Mouse (Mus musculus): ENCODE results near the gene Lat2. TPM values are rescaled to one million over a fixed set of nuclear protein-coding genes. Genes with fewer than 3 reads are reported as not detected.
"Not testable (repeated sequence)": the region's sequence is repeated elsewhere in the genome, so short reads cannot be mapped to it uniquely, and the experiment has no call there.

Gene Lat2
- 3.4 and 3.6 TPM in 2 replicates for polyA plus RNA-seq (2016; fragmentation: Nextera tagmentation; extraction: Ambion mirVana)

DNA sequence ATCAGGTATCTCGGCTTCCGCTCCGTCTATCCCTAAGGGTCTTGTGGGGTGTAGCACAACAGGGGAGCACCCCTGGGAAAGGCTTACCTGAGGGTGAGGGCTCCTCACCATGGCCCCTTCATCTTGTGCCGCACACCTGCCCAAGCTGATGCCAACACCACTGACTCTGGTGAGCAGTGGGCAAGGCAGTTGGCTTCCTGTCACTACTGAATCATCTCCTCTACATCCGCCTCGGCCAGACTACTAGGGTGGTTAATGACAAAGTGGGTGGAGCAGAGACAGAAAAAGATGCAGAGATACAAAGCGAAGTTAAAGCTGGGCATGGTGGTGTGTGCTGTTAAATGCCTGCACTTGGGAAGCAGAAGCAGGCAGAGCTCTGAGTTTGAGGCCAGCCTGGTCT, at the start of gene Lat2:
Gene Lat2, minus strand, starts transcription at position 224 of the 400 bp plus-strand sequence.
- Histone ChIP-seq H3K27ac (replicated peaks) (no peak within 1 kb of the TSS; the same call in 1 of the 2 replicates), H3K4me3 (no peak within 1 kb of the TSS), H3K4me1 (no peaks in the 10 kb centered on the region), H3K36me3 (peaks cover 35% of the 10 kb centered on the region), H3K4me2 (replicated peaks) (no peak within 1 kb of the TSS), H3K27me3 (no peaks in the 10 kb centered on the region), H3K9ac (replicated peaks) (no peak within 1 kb of the TSS), H3K9me3 (no peaks in the 10 kb centered on the region)
- WGBS, result 96% methylated on average over 7 of the region's 7 CpGs
- ATAC-seq (ENCODE audit: low FRiP score, low read depth), result no peak

DNA sequence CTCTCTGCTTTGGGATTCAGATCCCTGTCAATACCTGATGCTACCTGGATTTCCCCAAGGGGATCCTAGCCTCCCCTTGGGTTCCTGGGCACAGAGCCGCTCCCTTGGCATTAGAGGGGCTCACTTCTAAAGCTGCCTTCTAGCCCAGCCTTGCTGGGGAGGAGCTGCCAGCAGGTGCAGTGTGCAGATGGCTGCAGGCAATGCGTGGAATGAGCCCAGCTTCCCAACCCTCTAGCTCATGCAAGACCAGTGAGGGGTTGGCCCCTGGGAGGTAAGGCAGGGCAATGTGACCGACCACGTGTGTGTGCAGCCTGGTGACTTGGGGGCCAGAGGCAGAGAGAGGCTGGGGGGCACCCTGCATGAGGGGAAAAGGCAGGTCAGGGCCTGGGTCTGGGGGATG, 41.9 kb upstream of the Lat2 start:
- no peaks in the 10 kb centered on the region for H3K9me3 ChIP-seq
- H3K9ac ChIP-seq (replicated peaks), result no peak overlapping the region
- WGBS, result 69% methylated on average over 4 of the region's 4 CpGs
- no peak for ATAC-seq (ENCODE audit: low FRiP score, low read depth)
- H3K27me3 ChIP-seq, result no peaks in the 10 kb centered on the region
- H3K4me1 ChIP-seq, result no peaks in the 10 kb centered on the region
- H3K4me2 ChIP-seq (replicated peaks), result no peak overlapping the region
- H3K36me3 ChIP-seq, result peaks cover 42% of the 10 kb centered on the region
- no peak overlapping the region for H3K27ac ChIP-seq (replicated peaks)
- no peak overlapping the region for H3K4me3 ChIP-seq

DNA sequence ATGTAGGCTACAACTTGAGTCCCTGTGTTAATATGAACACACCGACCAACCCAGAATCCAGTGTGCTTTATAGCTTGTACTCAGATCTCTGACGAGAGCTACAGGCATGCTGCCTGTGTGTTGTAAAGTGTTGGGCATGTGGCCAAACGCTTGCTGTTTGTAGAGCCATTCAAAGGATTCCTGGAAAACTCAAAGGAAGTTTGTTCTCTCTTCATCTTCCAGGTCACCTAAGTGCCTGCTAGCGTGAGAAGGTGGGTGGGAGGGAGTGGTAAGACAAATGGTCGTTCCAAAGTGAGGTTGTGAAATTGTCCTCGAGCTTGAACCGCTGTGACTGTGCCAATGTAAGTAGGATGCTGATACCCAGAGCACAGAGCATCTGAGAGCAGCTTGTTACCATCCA, 37.2 kb upstream of the Lat2 start:
- no peak for ATAC-seq (ENCODE audit: low FRiP score, low read depth)
- Histone ChIP-seq H3K4me1 (no peaks in the 10 kb centered on the region), H3K4me2 (replicated peaks) (no peak overlapping the region), H3K4me3 (no peak overlapping the region), H3K9me3 (no peaks in the 10 kb centered on the region), H3K27me3 (no peaks in the 10 kb centered on the region), H3K27ac (replicated peaks) (no peak overlapping the region), H3K9ac (replicated peaks) (no peak overlapping the region), H3K36me3 (peaks cover 3% of the 10 kb centered on the region)
- WGBS, result 80% methylated on average over 7 of the region's 7 CpGs

DNA sequence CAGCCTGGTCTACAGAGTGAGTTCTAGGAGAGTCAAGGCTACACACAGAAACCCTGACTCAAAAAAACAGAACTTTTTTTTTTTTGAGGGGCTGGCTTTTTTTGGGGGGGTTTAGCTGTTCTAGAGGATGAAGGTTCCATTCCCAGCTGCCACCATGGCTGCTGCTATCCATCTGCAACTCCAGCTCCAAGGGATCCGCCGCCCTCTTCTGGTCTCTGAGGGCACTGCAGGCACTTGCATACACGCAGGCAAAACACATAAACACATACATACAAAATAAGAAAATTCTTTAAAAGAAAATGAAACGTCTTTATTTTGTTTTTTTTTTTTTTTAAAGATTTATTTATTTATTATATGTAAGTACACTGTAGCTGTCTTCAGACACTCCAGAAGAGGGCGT, 36.1 kb upstream of the Lat2 start:
- Histone ChIP-seq H3K9ac (replicated peaks) (no peak overlapping the region), H3K36me3 (no peaks in the 10 kb centered on the region), H3K4me1 (no peaks in the 10 kb centered on the region), H3K27me3 (no peaks in the 10 kb centered on the region), H3K9me3 (no peaks in the 10 kb centered on the region), H3K27ac (replicated peaks) (no peak overlapping the region), H3K4me3 (no peak overlapping the region), H3K4me2 (replicated peaks) (no peak overlapping the region)
- no peak for ATAC-seq (ENCODE audit: low FRiP score, low read depth)
- WGBS, result 48% methylated on average over 5 of the region's 5 CpGs

DNA sequence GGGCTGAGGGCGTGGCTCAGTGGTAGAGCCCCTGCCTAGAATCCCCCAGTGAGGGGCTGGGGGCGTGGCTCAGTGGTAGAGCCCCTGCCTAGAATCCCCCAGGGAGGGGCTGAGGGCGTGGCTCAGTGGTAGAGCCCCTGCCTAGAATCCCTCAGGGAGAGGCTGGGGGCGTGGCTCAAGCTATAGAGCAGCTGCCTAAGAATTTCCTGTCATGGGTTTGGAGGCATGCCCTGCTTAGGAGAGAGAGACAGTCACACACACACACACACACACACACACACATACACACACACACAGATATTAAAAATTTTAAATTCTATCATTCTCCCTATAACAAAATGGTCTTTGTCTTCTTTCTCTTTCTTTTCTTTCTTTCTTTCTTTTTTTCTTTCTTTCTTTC, 34.2 kb upstream of the Lat2 start:
- H3K9me3 ChIP-seq; ATAC-seq (ENCODE audit: low FRiP score, low read depth): not testable (repeated sequence)
- 87% methylated on average over 4 of the region's 4 CpGs for WGBS

DNA sequence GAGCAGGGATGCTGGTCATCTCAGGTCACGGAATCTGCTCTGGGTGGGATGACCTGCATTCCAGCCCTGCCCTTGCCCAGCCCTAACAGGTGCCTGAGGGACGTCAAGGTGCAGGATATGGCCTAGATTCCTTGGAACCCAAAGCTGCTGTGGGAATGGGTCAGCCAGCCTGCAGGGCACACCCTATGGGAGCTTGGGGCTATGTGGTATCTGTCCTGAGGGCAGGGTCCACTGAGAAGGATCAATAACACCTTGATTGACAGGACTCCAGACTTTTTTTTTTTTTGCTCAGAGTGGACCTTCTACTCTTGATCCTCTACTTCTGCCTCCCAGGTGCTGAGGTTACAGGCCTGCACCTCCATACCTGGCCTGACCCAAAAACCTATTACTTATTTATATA, 32.6 kb upstream of the Lat2 start:
- Histone ChIP-seq H3K9ac (replicated peaks) (no peak overlapping the region), H3K27me3 (no peaks in the 10 kb centered on the region), H3K4me2 (replicated peaks) (no peak overlapping the region), H3K4me1 (no peaks in the 10 kb centered on the region), H3K9me3 (no peaks in the 10 kb centered on the region), H3K4me3 (no peak overlapping the region), H3K36me3 (no peaks in the 10 kb centered on the region), H3K27ac (replicated peaks) (no peak overlapping the region)
- WGBS, result 85% methylated on average over 2 of the region's 2 CpGs
- ATAC-seq (ENCODE audit: low FRiP score, low read depth), result no peak

More for the DNA sequence above, 34.2 kb upstream of the Lat2 start:
- H3K4me3 ChIP-seq; H3K27me3 ChIP-seq; H3K4me1 ChIP-seq; H3K36me3 ChIP-seq; H3K27ac ChIP-seq (replicated peaks); H3K4me2 ChIP-seq (replicated peaks); H3K9ac ChIP-seq (replicated peaks): not testable (repeated sequence)

DNA sequence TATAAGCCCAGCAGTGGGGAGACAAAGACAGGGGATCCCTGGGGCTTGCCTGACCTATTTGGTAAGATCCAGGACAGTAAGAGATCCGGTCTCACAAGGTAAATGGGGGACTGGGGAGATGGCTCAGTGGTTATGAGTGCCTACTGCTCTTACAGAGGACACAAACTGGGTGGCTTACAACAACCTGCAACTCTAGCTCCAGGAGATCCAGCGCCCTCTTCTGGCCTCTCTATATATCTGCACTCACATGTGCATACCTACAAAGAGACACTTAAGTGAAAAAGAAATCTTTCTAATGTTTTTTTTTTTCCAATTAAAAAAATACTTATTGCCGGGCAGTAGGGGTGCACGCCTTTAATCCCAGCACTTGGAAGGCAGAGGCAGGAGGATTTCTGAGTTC, 31.6 kb upstream of the Lat2 start:
- H3K4me1 ChIP-seq, result no peaks in the 10 kb centered on the region
- H3K36me3 ChIP-seq, result no peaks in the 10 kb centered on the region
- no peaks in the 10 kb centered on the region for H3K27me3 ChIP-seq
- 70% methylated on average over 4 of the region's 4 CpGs for WGBS
- no peak for ATAC-seq (ENCODE audit: low FRiP score, low read depth)
- H3K27ac ChIP-seq (replicated peaks), result no peak overlapping the region
- H3K9ac ChIP-seq (replicated peaks), result no peak overlapping the region
- no peaks in the 10 kb centered on the region for H3K9me3 ChIP-seq
- H3K4me2 ChIP-seq (replicated peaks), result no peak overlapping the region
- H3K4me3 ChIP-seq, result no peak overlapping the region

DNA sequence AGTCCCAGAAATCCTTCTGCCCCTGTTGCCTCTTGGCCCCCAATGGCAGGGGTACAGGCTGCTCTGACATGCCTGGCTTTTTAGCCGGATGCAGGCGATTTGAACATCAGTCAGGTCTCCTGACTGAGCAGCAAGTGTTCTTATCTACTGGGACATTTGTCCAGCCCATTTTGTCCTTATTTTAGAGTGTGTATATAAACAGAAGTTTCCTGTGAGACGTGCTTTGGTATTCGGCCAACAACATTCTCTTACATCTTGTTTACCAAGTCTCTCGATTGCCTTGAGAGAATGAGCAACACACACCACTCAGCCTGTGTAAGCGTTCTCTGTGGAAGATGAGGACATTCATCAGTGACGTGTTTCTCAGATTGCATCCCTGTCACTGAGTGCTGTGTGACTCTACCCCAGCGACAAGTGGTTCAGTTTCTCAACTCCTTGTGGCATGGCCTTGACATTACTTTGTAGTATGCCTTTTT, 29.9 kb upstream of the Lat2 start:
- Histone ChIP-seq H3K27ac (replicated peaks) (no peak overlapping the region), H3K9me3 (no peaks in the 10 kb centered on the region), H3K9ac (replicated peaks) (no peak overlapping the region), H3K4me3 (no peak overlapping the region), H3K36me3 (no peaks in the 10 kb centered on the region), H3K4me1 (0 out of 2 replicates have a peak, but pooled peaks cover 3% of the 10 kb centered on the region), H3K4me2 (replicated peaks) (no peak overlapping the region), H3K27me3 (no peaks in the 10 kb centered on the region)
- no peak for ATAC-seq (ENCODE audit: low FRiP score, low read depth)
- WGBS, result 77% methylated on average over 8 of the region's 8 CpGs

DNA sequence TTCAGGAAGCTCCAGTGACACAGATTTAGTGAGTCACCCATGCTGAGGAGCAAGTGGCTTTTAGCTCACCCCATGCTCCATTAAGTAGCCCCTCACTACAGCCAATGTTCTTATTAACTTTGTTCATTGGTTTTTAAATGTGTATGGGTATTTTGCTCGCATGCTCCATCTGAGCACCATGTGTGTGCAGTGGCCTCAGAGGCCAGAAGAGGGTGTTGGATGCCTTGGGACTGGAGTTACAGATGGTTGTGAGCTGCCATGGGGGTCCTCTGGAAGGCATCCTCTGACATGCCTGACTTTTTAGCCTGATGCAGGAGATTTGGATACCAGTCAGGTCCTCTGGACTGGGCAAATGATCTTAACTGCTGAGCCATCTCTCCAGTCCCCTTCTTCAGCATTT, 29.3 kb upstream of the Lat2 start:
- Histone ChIP-seq H3K4me2 (replicated peaks) (no peak overlapping the region), H3K9ac (replicated peaks) (no peak overlapping the region), H3K4me3 (no peak overlapping the region), H3K36me3 (no peaks in the 10 kb centered on the region), H3K4me1 (0 out of 2 replicates have a peak, but pooled peaks cover 5% of the 10 kb centered on the region), H3K27ac (replicated peaks) (no peak overlapping the region), H3K27me3 (no peaks in the 10 kb centered on the region), H3K9me3 (no peaks in the 10 kb centered on the region)
- ATAC-seq (ENCODE audit: low FRiP score, low read depth), result no peak
- 67% methylated on average over 1 of the region's 1 CpGs for WGBS

DNA sequence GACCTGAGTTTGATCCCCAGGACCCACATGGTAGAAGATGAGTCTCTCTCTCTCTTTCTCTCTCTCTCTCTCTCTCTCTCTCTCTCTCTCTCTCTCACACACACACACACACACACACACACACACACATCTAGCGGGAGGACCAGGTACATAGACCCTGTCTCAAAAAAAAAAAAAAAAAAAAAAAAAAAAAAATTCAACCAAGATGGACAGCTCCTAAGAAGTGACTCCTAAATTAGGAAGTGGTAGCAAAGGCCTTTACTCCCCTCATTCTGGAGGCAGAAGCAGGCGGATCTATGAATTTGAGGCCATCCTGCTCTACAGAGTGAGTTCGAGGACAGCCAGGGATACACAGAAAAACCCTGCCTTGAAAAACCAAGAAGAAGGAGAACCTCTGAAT, 25.5 kb upstream of the Lat2 start:
- Histone ChIP-seq H3K27me3 (no peaks in the 10 kb centered on the region), H3K4me2 (replicated peaks) (no peak overlapping the region), H3K9ac (replicated peaks) (no peak overlapping the region), H3K4me3 (no peak overlapping the region), H3K36me3 (peaks cover 13% of the 10 kb centered on the region), H3K9me3 (no peaks in the 10 kb centered on the region), H3K27ac (replicated peaks) (no peak overlapping the region), H3K4me1 (peaks cover 12% of the 10 kb centered on the region)
- ATAC-seq (ENCODE audit: low FRiP score, low read depth), result no peak
- WGBS, result 81% methylated on average over 3 of the region's 3 CpGs

DNA sequence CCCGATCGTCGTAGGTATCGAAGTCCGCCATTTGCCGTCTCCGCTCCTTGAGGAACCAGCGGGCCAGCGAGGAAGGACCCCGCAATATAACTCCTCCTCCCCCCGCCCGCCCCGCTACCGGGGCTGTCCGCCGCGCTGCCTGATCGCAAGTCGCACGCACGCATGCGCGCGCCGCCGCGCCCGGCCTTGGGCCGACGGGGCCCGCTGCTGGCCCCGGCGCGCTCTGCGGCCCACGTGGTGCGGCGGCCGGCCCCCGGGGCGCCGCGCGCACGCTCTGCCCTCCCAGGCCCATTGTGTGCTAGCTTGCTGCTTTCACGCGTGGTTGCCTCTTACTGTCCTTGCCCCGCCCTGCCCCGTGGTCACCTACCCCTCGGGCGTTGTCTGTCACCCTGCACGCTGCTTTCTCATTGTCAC, 24.5 kb upstream of the Lat2 start, which contains the start of gene Eif4h:
Gene Eif4h, minus strand, starts transcription at position 222 of the 414 bp plus-strand sequence.
- H3K4me3 ChIP-seq, result peak within 1 kb of the TSS; percentile 99
- peaks cover 12% of the 10 kb centered on the region for H3K4me1 ChIP-seq
- under 1% methylated on average over 45 of the region's 52 CpGs for WGBS
- H3K36me3 ChIP-seq, result peaks cover 21% of the 10 kb centered on the region
- H3K27ac ChIP-seq (replicated peaks), result peak within 1 kb of the TSS; percentile 93
- peak; percentile 93 for ATAC-seq (ENCODE audit: low FRiP score, low read depth)
- peak within 1 kb of the TSS; percentile 99 for H3K9ac ChIP-seq (replicated peaks)
- H3K4me2 ChIP-seq (replicated peaks), result peak within 1 kb of the TSS; percentile 79
- no peaks in the 10 kb centered on the region for H3K27me3 ChIP-seq
- no peaks in the 10 kb centered on the region for H3K9me3 ChIP-seq

DNA sequence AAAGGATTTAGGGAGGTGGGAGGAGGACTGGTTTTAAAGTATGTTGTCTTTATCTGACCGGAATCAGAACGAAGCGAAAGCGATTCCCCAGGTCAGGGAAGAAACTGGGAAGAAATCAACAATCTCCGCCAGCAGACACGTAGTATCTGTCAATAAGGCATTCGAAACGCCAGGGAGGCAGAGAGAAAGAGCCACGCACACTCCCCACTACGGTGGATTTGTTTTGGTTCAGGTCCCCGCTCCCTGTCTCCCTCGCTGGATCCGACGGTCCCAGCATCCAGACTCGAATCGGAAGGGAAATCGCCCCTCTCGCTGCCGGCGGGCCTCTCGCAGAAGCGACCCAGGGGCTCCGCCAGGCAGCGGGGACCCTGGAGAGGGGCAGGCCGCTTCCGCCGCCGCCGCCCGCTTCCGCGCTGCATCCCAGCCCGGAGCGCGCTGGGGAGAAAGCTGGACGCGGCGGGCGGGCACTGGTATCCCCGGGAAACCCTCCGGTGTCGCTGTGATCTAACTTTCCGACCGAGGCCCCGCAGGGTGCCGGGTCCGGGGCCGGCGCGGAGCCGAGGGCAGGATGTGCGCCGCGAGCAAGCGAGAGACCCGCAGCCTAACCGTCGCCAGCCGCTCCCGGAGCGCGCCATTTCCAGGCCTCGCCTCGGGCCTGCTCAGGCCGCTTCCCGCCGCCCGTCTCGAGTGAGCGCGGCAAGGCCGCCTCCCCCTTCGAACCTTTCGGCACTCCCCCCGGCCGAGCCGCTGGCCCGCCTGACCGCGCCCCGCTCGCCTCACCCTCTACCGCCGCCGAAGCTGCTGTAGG, 23.8 kb upstream of the Lat2 start:
- ATAC-seq (ENCODE audit: low FRiP score, low read depth), result peak; percentile 86; the same call in 1 of the 2 replicates
- H3K4me2 ChIP-seq (replicated peaks), result peak overlapping the region; percentile 79
- peaks cover 12% of the 10 kb centered on the region for H3K4me1 ChIP-seq
- peak overlapping the region; percentile 99 for H3K4me3 ChIP-seq
- H3K9ac ChIP-seq (replicated peaks), result peak overlapping the region; percentile 99
- H3K36me3 ChIP-seq, result peaks cover 25% of the 10 kb centered on the region
- under 1% methylated on average over 63 of the region's 85 CpGs for WGBS
- H3K27me3 ChIP-seq, result no peaks in the 10 kb centered on the region
- H3K27ac ChIP-seq (replicated peaks), result peak overlapping the region; percentile 93
- H3K9me3 ChIP-seq, result no peaks in the 10 kb centered on the region

Measured in midbrain, embryonic 12.5 days (tissue).